Mouse (Mus musculus) cerebellum, adult 2 months (tissue): ENCODE data around the gene Atp1b1.

Source experiments
- CTCF ChIP-seq: fragments of 200-500 bp; IDR thresholded peaks from 2 replicates; pipeline ENCODE4 v1.5.1; 2011; ENCODE audit warnings: low read depth, mild to moderate bottlenecking, control low read depth, low read length, moderate library complexity, borderline replicate concordance; ENCODE audit not compliant: insufficient read depth
- POLR2A ChIP-seq: fragments of 200-500 bp; IDR thresholded peaks from 2 replicates; pipeline ENCODE4 v1.6.1; 2011; ENCODE audit warnings: low read length, control low read depth, borderline replicate concordance; ENCODE audit not compliant: insufficient read depth

DNA sequence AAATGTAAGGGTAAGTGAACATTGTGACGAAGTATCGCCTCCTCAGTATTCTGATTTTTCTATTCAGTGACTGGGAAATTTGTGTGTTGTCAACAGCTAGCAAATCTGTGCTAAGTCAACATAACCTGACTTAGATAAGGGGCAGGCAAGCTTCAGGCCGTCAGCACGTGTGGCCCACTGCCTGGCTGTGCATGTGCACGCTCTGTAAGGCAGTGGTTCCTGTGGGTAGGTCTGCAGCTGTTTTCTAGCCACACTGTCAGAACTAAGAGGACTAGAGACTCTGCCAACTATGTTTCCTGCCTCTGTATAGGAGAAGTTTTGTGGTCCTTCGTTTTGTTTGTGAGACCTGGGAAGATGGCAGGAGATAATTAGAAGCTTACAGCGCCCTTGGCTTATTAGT, 31.9 kb downstream of the Atp1b1 start:
- TF ChIP-seq POLR2A (no peak), CTCF (no peak)
